Mouse (Mus musculus) ES-E14 (cell line): ENCODE measurements around the gene Trpm3.

Source experiments
- CHD2 ChIP-seq: IDR thresholded peaks from 2 replicates; pipeline ENCODE4 v1.6.1; 2014; ENCODE audit warnings: mild to moderate bottlenecking, low read depth, low read length, inconsistent platforms
- HCFC1 ChIP-seq: IDR thresholded peaks from 2 replicates; pipeline ENCODE4 v1.6.1; 2012; ENCODE audit warnings: low read length, inconsistent platforms, borderline replicate concordance; ENCODE audit not compliant: insufficient read depth
- MAFK ChIP-seq: IDR thresholded peaks from 2 replicates; pipeline ENCODE4 v1.6.1; 2014; ENCODE audit warnings: mild to moderate bottlenecking, low read depth, low read length, inconsistent platforms; ENCODE audit not compliant: insufficient read depth
- ZC3H11A ChIP-seq: IDR thresholded peaks from 2 replicates; pipeline ENCODE4 v1.6.1; 2012; ENCODE audit warnings: low read depth, mild to moderate bottlenecking, inconsistent platforms, low read length, borderline replicate concordance
- ZNF384 ChIP-seq: IDR thresholded peaks from 2 replicates; pipeline ENCODE4 v1.6.1; 2012; ENCODE audit warnings: low read depth, low read length, inconsistent platforms

DNA sequence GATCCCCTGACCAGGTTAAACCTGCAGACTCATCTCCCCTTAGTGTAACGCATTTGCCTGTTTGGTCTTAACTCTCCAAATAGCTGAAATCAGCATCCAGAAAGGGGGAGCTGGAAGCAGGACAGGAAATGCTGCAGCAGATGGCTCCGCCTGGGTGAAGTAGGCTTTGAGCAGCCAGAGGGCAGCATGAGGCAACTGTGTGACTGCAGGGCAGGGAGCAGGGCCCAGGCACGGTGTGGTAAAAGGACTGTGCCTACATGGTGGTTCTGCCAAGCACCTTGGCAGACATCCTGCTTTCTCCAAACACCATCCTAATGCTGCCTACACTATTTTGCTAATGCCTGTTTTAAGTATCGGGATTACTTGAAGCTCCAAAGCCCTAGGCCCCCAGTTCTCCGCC lies 801.6 kb downstream of the Trpm3 start:
- peak; percentile 31; the same call in 1 of the 2 replicates for TF ChIP-seq ZC3H11A
- no peak for TF ChIP-seq ZNF384
- no peak for TF ChIP-seq HCFC1
- no peak for TF ChIP-seq CHD2
- TF ChIP-seq MAFK = no peak
